Mouse (Mus musculus) MEL (cell line): ENCODE results near the gene Senp6.

Source experiments
- CTCF ChIP-seq, 3 experiments: IDR thresholded peaks in 2 of 3; conservative IDR thresholded peaks in 1 of 3; 2 replicates each; pipeline ENCODE4 v1.5.1; 2011 to 2012; ENCODE audit warnings: low read length in 3 of 3, low read depth in 2 of 3, mild to moderate bottlenecking in 2 of 3, improper control_type of control experiment in 1 of 3, inconsistent platforms in 1 of 3, mixed read lengths in 1 of 3, moderate library complexity in 1 of 3; ENCODE audit not compliant: control insufficient read depth in 1 of 3, insufficient read depth in 1 of 3, poor library complexity in 1 of 3, severe bottlenecking in 1 of 3
- E2F4 ChIP-seq: IDR thresholded peaks from 2 replicates; pipeline ENCODE4 v1.6.1; 2011; ENCODE audit warnings: low read depth, low read length, improper control_type of control experiment, borderline replicate concordance
- EP300 ChIP-seq, 2 experiments: IDR thresholded peaks; 2 replicates each; pipeline ENCODE4 v1.6.1; 2011; ENCODE audit warnings: improper control_type of control experiment in 2 of 2, low read length in 2 of 2, low read depth in 1 of 2, mild to moderate bottlenecking in 1 of 2
- ETS1 ChIP-seq: IDR thresholded peaks from 2 replicates; pipeline ENCODE4 v1.6.1; 2012; ENCODE audit warnings: low read depth, mild to moderate bottlenecking, inconsistent platforms, low read length, improper control_type of control experiment, moderate library complexity
- MAZ ChIP-seq: IDR thresholded peaks from 2 replicates; pipeline ENCODE4 v1.6.1; 2012; ENCODE audit warnings: low read depth, mild to moderate bottlenecking, inconsistent platforms, low read length, improper control_type of control experiment
- MXI1 ChIP-seq: IDR thresholded peaks from 2 replicates; pipeline ENCODE4 v1.6.1; 2011; ENCODE audit warnings: mild to moderate bottlenecking, low read depth, low read length, improper control_type of control experiment
- POLR2A ChIP-seq, 2 experiments: IDR thresholded peaks; 2 replicates each; pipeline ENCODE4 v1.6.1; 2011 to 2012; ENCODE audit warnings: low read length in 2 of 2, mild to moderate bottlenecking in 2 of 2, control low read depth in 1 of 2, improper control_type of control experiment in 1 of 2, low read depth in 1 of 2, moderate library complexity in 1 of 2; ENCODE audit not compliant: control insufficient read depth in 1 of 2, insufficient read depth in 1 of 2, poor library complexity in 1 of 2
- POLR2AphosphoS2 ChIP-seq: IDR thresholded peaks from 2 replicates; pipeline ENCODE4 v1.6.1; 2011; ENCODE audit warnings: low read length, improper control_type of control experiment
- POLR2AphosphoS5 ChIP-seq: IDR thresholded peaks from 2 replicates; pipeline ENCODE4 v1.6.1; 2012; ENCODE audit warnings: low read depth, borderline replicate concordance, mild to moderate bottlenecking, inconsistent platforms, low read length, moderate library complexity, mixed read lengths
- UBTF ChIP-seq: IDR thresholded peaks from 2 replicates; pipeline ENCODE4 v1.6.1; 2012; ENCODE audit warnings: low read depth, mild to moderate bottlenecking, inconsistent platforms, low read length, improper control_type of control experiment, moderate library complexity, borderline replicate concordance; ENCODE audit not compliant: insufficient read depth
- USF1 ChIP-seq: IDR thresholded peaks from 2 replicates; pipeline ENCODE4 v1.6.1; 2014; ENCODE audit warnings: low read depth, mild to moderate bottlenecking, inconsistent platforms, low read length, improper control_type of control experiment, moderate library complexity
- USF2 ChIP-seq, 2 experiments: IDR thresholded peaks; 2 replicates each; pipeline ENCODE4 v1.6.1; 2011 to 2012; ENCODE audit warnings: improper control_type of control experiment in 2 of 2, low read length in 2 of 2, borderline replicate concordance in 1 of 2, inconsistent platforms in 1 of 2, low read depth in 1 of 2, mild to moderate bottlenecking in 1 of 2; ENCODE audit not compliant: insufficient read depth in 1 of 2

GRCm38 (mm10) chr9:80021648-80022047, 45.1 kb upstream of the Senp6 start:
- no peak for TF ChIP-seq EP300 (IDR thresholded peaks at IDR 0.05; ENCODE audit: low read depth in 1 of 2, low read length in 2 of 2)
- no peak for TF ChIP-seq E2F4
- TF ChIP-seq USF2 (IDR thresholded peaks at IDR 0.05; ENCODE audit: borderline replicate concordance in 1 of 2, insufficient read depth in 1 of 2, low read depth in 1 of 2, low read length in 2 of 2): no peak
- no peak for TF ChIP-seq MAZ
- TF ChIP-seq CTCF (IDR thresholded peaks at IDR 0.05 in 2 of 3, conservative IDR thresholded peaks at IDR 0.05 in 1 of 3; ENCODE audit: control insufficient read depth in 1 of 3, insufficient read depth in 1 of 3, low read depth in 2 of 3, low read length in 3 of 3, poor library complexity in 1 of 3, severe bottlenecking in 1 of 3): no peak
- no peak for TF ChIP-seq POLR2AphosphoS2
- TF ChIP-seq POLR2A (IDR thresholded peaks at IDR 0.05; ENCODE audit: control insufficient read depth in 1 of 2, insufficient read depth in 1 of 2, low read depth in 1 of 2, low read length in 2 of 2, poor library complexity in 1 of 2): no peak
- TF ChIP-seq MXI1: no peak
- no peak for TF ChIP-seq UBTF
- no peak for TF ChIP-seq ETS1
- TF ChIP-seq POLR2AphosphoS5: no peak
- TF ChIP-seq USF1: no peak
